Mouse (Mus musculus) CD4-positive naive resting alpha-beta T cell, adult 57 days (primary cell): ENCODE measurements around the gene Tfpt. TPM values are rescaled to one million over a fixed set of nuclear protein-coding genes. Genes with fewer than 3 reads are reported as not detected.

Source experiments
- total RNA-seq: library from RNA; stranded (reverse); gene quantifications from one replicate; pipeline ENCODE4 v1.2.4, GENCODE M21; 2023

Tfpt gene
- 24.7 TPM for total RNA-seq

GRCm38 (mm10) chr7:3629543-3630477, at the start of gene Tfpt, which contains the start of gene Prpf31:
TSS of gene Tfpt (minus strand) at chr7:3629929.
TSS of gene Prpf31 (plus strand) at chr7:3629985.

GRCm38 (mm10) chr7:3677342-3677741, 47.6 kb upstream of the Tfpt start, which contains the start of gene Tmc4:
TSS of gene Tmc4 (minus strand) at chr7:3677553.

GRCm38 (mm10) chr7:3665215-3666114, 35.7 kb upstream of the Tfpt start, which contains the start of gene Leng1:
TSS of gene Leng1 (minus strand) at chr7:3665840.

GRCm38 (mm10) chr7:3644672-3645487, 15.2 kb upstream of the Tfpt start, which contains the start of gene Cnot3:
TSS of gene Cnot3 (plus strand) at chr7:3645268.

GRCm38 (mm10) chr7:3617242-3617995, 12.3 kb downstream of the Tfpt start, which contains the start of gene Ndufa3:
TSS of gene Ndufa3 (plus strand) at chr7:3617373.

GRCm38 (mm10) chr7:3616057-3616388, 13.7 kb downstream of the Tfpt start, which contains the start of gene Oscar:
TSS of gene Oscar (minus strand) at chr7:3616157.

Other genes starting within 250 kb of the Tfpt start
- not detected for gene Cacng8, start 239.2 kb downstream of the Tfpt start, total RNA-seq
- gene Cacng6, start 205.7 kb downstream of the Tfpt start, total RNA-seq, result not detected
- gene Tarm1, start 127.3 kb downstream of the Tfpt start, total RNA-seq, result not detected
- not detected for gene Oscar, start 13.8 kb downstream of the Tfpt start, total RNA-seq
- 346 TPM for gene Ndufa3, start 12.6 kb downstream of the Tfpt start, total RNA-seq
- 57.1 TPM for gene Prpf31, start 56 bp upstream of the Tfpt start, total RNA-seq
- 115 TPM for gene Cnot3, start 15.3 kb upstream of the Tfpt start, total RNA-seq
- gene Leng1, start 35.9 kb upstream of the Tfpt start, total RNA-seq, result 11.1 TPM
- 15.1 TPM for gene Tmc4, start 47.6 kb upstream of the Tfpt start, total RNA-seq
- 19.9 TPM for gene Tsen34, start 62.9 kb upstream of the Tfpt start, total RNA-seq
- 73.5 TPM for gene Mboat7, start 63.6 kb upstream of the Tfpt start, total RNA-seq
- gene Rps9, start 74.1 kb upstream of the Tfpt start, total RNA-seq, result 2,564 TPM
- 3.1 TPM for gene Pirb, start 90.5 kb upstream of the Tfpt start, total RNA-seq
- not detected for gene Gm15448, start 195.8 kb upstream of the Tfpt start, total RNA-seq
- gene Pira2, start 215.1 kb upstream of the Tfpt start, total RNA-seq, result 0.30 TPM